Mouse (Mus musculus): ENCODE measurements around the gene Plagl1. TPM values are rescaled to one million over a fixed set of nuclear protein-coding genes. Genes with fewer than 3 reads are reported as not detected.
A peak's percentile ranks its signal among the peaks of the same experiment; 100 is the strongest.

The Plagl1 gene
- polyA plus RNA-seq, 1 experiment from 2014 or later = 89.5 TPM

DNA sequence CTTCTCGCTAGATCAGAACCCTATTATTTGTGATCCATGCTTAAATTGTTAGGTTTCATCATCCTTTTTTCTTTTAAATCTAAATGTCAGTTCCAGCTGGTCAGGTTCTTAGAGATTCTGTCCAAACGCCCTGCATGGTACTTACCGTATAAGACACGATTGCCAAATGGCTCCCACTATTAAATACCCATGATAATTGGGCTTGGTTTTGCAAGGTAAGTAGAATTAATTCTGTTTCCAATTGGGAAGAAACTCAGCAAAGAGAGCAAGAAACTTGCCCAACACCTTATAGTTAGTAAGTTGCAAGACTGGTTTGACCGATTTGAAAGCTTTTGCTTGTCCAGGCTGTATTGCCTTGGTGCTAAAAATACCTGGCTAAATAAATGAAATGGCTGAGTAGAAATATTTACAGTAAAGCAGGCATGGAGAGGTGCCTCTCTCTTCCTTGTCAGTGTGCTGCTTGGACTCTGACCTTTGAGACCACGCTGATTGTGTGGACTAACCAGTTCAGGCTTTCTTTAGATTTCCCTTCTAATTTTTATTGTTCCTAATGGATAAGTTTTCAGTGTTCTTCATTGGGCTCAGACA, 39.9 kb downstream of the Plagl1 start:
- Histone ChIP-seq H3K4me3 (no peak overlapping the region), H3K4me1 (peaks cover 33% of the 10 kb centered on the region), H3K9me3 (no peaks in the 10 kb centered on the region), H3K27ac (no peak overlapping the region), H3K36me3 (replicated peaks) (0 out of 2 replicates have a peak, but pooled peaks cover 2% of the 10 kb centered on the region), H3K27me3 (ENCODE audit: poor library complexity, severe bottlenecking) (no peaks in the 10 kb centered on the region)
- DNase-seq (ENCODE audit: extremely low spot score, low spot score) = no peak
- WGBS = 86% methylated on average over 6 of the region's 6 CpGs

DNA sequence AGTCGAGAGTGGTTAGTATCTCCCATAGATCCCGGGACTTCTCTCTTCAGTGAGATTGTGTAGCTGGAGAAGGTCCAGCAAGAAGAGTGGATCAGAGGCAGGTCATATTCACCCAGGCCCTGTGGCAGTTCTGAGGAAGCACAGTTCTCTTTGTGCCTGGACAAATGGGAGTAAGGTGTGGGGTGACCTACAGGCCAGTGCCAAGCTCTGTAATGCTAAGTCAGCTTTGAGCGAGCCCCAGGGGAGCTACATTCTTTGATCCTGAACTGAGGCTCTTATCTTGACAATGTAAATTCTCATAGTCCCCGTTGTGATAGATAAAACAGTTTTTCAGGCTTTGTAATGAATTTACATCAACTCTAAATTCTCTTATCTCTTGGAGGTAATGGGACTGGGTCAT, 42.1 kb downstream of the Plagl1 start:
- no peak for DNase-seq (ENCODE audit: extremely low spot score, low spot score)
- Histone ChIP-seq H3K36me3 (replicated peaks) (0 out of 2 replicates have a peak, but pooled peaks cover 2% of the 10 kb centered on the region), H3K27me3 (ENCODE audit: poor library complexity, severe bottlenecking) (no peaks in the 10 kb centered on the region), H3K4me1 (peaks cover 55% of the 10 kb centered on the region), H3K9me3 (no peaks in the 10 kb centered on the region), H3K27ac (0 out of 2 replicates have a peak overlapping the region, but pooled peaks have one; percentile 35), H3K4me3 (no peak overlapping the region)
- WGBS = 71% methylated on average over 4 of the region's 4 CpGs

DNA sequence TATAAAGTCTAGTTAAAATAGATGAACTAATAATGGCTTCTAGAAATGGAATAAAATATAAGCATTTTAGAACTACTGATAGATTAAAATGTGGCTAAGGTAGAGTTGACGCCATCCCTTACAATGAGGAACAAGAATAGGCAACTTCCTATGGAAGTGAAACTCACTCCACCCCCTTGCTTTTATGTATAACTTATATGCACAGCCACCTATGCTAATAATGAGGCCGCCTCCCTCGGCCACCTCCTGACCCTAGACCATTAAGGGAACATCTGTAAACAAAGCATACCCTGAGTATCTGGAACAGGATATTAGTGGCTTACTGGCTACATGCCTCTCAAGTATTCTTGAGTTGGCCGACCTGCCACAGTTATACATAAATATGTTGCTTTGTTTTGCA, 43.5 kb downstream of the Plagl1 start:
- H3K4me3 ChIP-seq = no peak overlapping the region
- DNase-seq (ENCODE audit: extremely low spot score, low spot score) = no peak
- peaks cover 65% of the 10 kb centered on the region for H3K4me1 ChIP-seq
- H3K27me3 ChIP-seq (ENCODE audit: poor library complexity, severe bottlenecking) = no peaks in the 10 kb centered on the region
- H3K27ac ChIP-seq = no peak overlapping the region
- 0 out of 2 replicates have a peak, but pooled peaks cover 2% of the 10 kb centered on the region for H3K36me3 ChIP-seq (replicated peaks)
- WGBS = 85% methylated on average over 4 of the region's 4 CpGs
- no peaks in the 10 kb centered on the region for H3K9me3 ChIP-seq

DNA sequence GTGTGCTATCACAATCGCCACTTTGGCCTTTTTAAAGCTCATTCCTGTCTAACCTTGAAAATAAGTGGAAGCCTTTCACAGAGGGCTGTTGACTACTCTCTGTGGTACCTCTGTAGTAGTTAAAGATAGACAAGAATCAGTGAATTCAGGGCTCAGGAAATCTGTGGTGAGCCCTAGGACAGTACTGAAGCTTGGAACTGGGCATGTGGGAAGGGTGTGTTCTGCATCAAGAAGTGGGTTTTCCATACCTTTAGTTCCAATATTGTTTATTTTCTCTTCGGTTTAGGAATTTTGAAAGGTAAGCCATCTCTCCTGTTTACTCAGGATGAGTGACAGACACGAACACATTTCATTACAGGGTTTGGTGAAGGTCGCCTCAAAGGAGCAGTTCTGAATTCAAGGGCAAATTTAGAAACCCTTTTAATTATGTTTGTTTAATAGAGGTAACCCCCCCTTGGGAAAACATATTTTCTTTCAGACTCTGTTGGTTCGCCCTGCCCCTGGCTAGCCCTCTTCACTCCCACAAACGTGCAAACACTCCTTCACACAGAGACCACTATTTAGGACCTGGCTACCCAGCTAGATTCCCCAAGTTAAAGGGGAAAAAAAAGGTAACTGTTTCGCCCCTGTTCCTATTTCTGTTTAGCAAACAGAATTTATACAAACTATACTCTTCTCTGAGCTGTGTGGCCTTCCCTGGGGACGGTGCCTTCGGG, 46.8 kb downstream of the Plagl1 start:
- Histone ChIP-seq H3K4me1 (peaks cover 93% of the 10 kb centered on the region), H3K9me3 (no peaks in the 10 kb centered on the region), H3K27me3 (ENCODE audit: poor library complexity, severe bottlenecking) (no peaks in the 10 kb centered on the region), H3K36me3 (replicated peaks) (peaks cover 11% of the 10 kb centered on the region; the same call in 1 of the 2 replicates), H3K27ac (peak overlapping the region; percentile 84), H3K4me3 (no peak overlapping the region)
- DNase-seq (ENCODE audit: extremely low spot score, low spot score) = peak; percentile 14
- WGBS = 66% methylated on average over 9 of the region's 9 CpGs

DNA sequence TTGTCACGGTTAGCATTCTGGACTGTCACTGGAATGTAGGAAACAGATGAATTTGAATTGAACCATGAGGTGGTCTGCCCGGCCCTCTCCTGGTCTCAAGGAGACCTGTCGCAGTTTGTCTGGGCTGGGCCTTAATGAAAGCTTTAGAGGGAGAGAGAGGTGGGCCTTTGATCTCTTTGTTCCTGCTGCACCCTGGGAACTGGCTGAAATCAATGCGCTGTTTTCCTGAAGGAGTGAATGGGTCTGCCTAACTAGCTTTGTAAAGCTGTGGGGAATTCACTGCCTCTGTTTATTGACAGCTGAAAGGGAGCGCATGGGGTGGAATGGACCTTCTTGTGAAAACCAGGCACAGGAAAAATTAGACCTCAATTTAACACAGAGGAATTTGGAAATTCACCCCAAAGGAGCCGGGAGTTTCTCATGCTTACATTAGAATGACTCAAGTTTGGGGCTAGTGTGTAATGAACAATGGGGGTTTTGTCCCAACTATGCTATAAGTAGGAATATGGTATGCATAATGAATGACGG, 47.8 kb downstream of the Plagl1 start:
- peak; percentile 85 for DNase-seq (ENCODE audit: extremely low spot score, low spot score)
- Histone ChIP-seq H3K27me3 (ENCODE audit: poor library complexity, severe bottlenecking) (no peaks in the 10 kb centered on the region; the same call in 1 of the 2 replicates), H3K4me3 (no peak overlapping the region), H3K9me3 (no peaks in the 10 kb centered on the region), H3K4me1 (peaks cover 94% of the 10 kb centered on the region), H3K27ac (peak overlapping the region; percentile 84), H3K36me3 (replicated peaks) (peaks cover 20% of the 10 kb centered on the region)
- 6% methylated on average over 7 of the region's 7 CpGs for WGBS

DNA sequence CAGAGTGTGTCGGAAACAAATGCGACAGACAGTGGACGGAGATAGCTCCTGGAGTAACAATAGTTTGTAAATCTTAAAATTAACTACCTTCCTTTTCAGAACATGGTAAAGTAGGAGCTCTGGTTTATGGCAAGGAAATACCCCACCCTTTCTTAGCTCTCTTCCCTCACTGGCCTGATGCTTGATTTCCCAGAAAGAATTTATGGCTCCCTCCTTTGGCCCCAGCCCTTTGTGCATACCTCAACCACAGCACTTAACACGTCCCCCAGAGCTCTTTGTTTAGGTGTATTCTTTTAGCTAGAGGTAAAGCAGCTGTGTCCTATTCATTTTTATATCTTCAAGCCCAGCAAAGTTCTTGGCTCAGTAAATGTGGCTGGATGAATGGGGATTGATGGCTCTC, 48.5 kb downstream of the Plagl1 start:
- Histone ChIP-seq H3K36me3 (replicated peaks) (peaks cover 24% of the 10 kb centered on the region), H3K4me1 (peaks cover 96% of the 10 kb centered on the region), H3K27me3 (ENCODE audit: poor library complexity, severe bottlenecking) (no peaks in the 10 kb centered on the region; the same call in 1 of the 2 replicates), H3K4me3 (peak overlapping the region; percentile 8; the same call in 1 of the 2 replicates), H3K27ac (peak overlapping the region; percentile 84), H3K9me3 (no peaks in the 10 kb centered on the region)
- DNase-seq (ENCODE audit: extremely low spot score, low spot score) = peak; percentile 23
- 36% methylated on average over 4 of the region's 4 CpGs for WGBS

DNA sequence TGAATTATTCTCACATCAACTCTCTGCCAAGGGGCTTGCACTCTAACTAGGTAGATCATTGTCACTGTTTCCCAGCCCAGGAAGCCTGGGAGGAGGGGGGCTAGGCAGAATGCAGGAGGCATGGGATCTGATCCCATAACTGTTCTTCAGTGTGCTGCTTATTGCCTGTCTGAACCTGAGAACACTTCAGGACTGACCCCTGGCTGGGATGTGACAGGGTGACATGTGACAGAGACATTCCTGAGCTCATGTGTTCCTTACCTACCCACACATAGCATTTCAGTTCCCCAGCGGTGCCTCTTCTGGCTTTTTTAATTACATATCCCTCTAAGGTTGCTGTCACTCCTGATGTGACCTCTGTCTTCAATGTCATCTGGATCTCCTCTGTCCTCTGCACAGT, 49.5 kb downstream of the Plagl1 start:
- H3K36me3 ChIP-seq (replicated peaks) = peaks cover 24% of the 10 kb centered on the region
- WGBS = 62% methylated on average over 1 of the region's 1 CpGs
- H3K27me3 ChIP-seq (ENCODE audit: poor library complexity, severe bottlenecking) = no peaks in the 10 kb centered on the region; the same call in 1 of the 2 replicates
- H3K4me3 ChIP-seq = no peak overlapping the region
- peaks cover 99% of the 10 kb centered on the region for H3K4me1 ChIP-seq
- DNase-seq (ENCODE audit: extremely low spot score, low spot score) = peak; percentile 12
- peak overlapping the region; percentile 84 for H3K27ac ChIP-seq
- H3K9me3 ChIP-seq = no peaks in the 10 kb centered on the region

DNA sequence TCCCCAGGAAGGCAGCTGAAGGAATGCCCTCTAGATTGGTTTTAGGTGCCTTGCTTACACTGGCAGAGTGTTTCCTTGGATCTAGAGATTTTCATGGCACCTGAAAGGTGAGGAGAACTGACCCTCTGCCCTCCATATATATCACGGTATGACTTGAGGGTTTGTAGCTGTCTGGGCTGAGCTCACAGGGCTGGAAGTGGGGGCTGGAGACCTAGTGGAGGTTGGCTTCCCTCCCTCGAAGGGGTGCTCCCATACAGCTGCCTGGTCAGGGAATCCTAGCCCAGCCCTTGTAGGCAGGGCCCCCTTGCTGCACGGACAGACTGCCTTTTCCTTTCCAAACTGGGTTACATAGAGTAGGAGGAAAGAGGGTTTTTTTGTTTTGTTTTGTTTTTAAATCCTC, 52.5 kb downstream of the Plagl1 start:
- peak; percentile 13 for DNase-seq (ENCODE audit: extremely low spot score, low spot score)
- Histone ChIP-seq H3K9me3 (no peaks in the 10 kb centered on the region), H3K4me1 (peaks cover 100% of the 10 kb centered on the region), H3K27ac (peak overlapping the region; percentile 89), H3K27me3 (ENCODE audit: poor library complexity, severe bottlenecking) (no peaks in the 10 kb centered on the region; the same call in 1 of the 2 replicates), H3K4me3 (no peak overlapping the region), H3K36me3 (replicated peaks) (peaks cover 24% of the 10 kb centered on the region)
- WGBS = 72% methylated on average over 3 of the region's 3 CpGs

DNA sequence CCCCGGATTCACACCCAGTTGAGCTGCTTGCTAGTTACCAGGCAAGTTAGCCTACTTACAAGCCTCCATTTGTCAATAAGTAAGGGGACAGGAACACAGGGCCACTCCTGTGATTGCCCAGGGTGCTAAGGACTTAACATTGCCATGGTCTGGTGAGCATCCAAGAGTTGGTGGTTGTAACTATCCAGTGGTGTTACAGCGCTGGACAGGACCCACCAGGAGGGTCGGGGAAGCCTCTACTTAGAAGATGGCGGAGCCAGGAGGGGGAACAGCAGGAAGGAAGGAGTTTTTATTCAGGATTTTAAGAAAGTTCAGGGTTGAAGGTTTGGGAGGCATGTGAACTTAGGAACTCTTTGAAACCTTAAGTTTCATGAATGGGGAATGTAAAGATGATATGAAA, 53.3 kb downstream of the Plagl1 start:
- Histone ChIP-seq H3K4me3 (no peak overlapping the region), H3K27ac (peak overlapping the region; percentile 89), H3K36me3 (replicated peaks) (peaks cover 24% of the 10 kb centered on the region), H3K27me3 (ENCODE audit: poor library complexity, severe bottlenecking) (no peaks in the 10 kb centered on the region; the same call in 1 of the 2 replicates), H3K4me1 (peaks cover 100% of the 10 kb centered on the region), H3K9me3 (no peaks in the 10 kb centered on the region)
- 86% methylated on average over 4 of the region's 4 CpGs for WGBS
- peak; percentile 14 for DNase-seq (ENCODE audit: extremely low spot score, low spot score)

DNA sequence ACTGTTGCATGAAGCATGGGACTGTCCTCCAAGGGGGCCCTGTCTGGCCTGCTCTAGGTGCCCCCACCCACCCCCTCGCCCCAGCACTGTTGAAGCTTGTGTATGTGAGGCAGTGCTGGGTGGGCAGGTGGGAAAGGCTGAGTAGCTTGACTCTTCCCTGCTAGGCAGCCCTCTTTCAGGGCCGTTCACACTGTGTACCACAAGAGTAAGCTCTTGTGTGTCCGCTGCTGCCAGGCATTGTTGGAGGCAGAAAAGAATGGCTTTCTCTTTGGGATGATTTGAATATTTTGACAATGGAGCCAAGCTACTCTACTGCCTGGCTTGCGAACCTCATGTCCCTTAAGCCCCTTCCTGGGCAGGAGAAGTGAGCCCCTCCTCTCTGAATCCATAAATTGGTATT, 54.7 kb downstream of the Plagl1 start:
- Histone ChIP-seq H3K27ac (peak overlapping the region; percentile 89), H3K9me3 (no peaks in the 10 kb centered on the region), H3K27me3 (ENCODE audit: poor library complexity, severe bottlenecking) (no peaks in the 10 kb centered on the region; the same call in 1 of the 2 replicates), H3K4me1 (peaks cover 100% of the 10 kb centered on the region), H3K36me3 (replicated peaks) (peaks cover 22% of the 10 kb centered on the region), H3K4me3 (peak overlapping the region; percentile 6; the same call in 1 of the 2 replicates)
- WGBS = 28% methylated on average over 4 of the region's 4 CpGs
- DNase-seq (ENCODE audit: extremely low spot score, low spot score) = peak; percentile 50

DNA sequence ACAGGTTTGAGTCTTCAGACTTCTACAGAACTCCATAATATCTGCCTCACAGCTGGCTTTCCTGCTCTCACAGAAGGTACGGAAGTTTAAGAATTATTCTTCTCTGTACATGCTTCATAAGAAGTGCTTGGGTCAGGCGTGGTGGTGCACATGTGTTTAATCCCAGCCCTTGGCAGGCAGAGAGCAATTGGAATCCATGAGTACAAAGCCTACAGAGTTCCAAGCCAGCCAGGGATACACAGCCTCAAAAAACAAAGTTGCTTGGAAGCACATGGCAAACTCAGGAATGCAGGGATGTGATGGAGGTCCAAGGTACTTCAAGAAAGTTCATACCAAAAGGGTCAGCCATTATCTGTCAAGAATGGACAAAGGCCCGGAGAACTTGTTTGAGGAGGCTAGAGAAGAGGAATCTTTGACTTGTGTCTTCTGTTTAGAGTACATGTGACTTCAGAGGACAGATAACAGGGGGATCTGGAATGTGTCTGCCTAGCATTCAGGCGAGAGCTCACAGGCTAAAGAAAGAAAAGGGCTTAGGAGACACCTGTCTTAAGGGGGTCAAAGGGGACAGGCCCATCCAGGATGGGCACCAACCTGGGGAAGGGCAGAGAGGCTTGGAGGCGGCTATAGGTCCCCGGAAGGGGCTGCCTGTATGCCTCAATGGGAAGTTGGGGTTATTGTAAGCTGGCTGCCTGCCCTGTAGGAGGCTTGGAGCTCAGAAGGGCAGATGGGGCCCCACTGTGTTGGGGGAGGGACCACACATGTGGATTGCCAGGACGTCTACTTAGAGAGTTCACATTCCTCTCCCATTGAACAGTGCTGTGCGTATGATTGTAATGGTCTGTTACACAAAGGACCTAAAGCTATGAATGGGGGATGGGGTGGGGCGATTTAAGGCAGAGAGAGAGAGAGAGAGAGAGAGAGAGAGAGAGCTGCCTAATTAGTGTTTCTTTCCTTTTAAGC, 56.7 kb downstream of the Plagl1 start:
- peak overlapping the region; percentile 89 for H3K27ac ChIP-seq
- H3K36me3 ChIP-seq (replicated peaks) = peaks cover 23% of the 10 kb centered on the region
- peak overlapping the region; percentile 28; the same call in 1 of the 2 replicates for H3K4me3 ChIP-seq
- DNase-seq (ENCODE audit: extremely low spot score, low spot score) = peak; percentile 80
- peaks cover 90% of the 10 kb centered on the region for H3K4me1 ChIP-seq
- H3K27me3 ChIP-seq (ENCODE audit: poor library complexity, severe bottlenecking) = no peaks in the 10 kb centered on the region; the same call in 1 of the 2 replicates
- H3K9me3 ChIP-seq = no peaks in the 10 kb centered on the region
- 29% methylated on average over 9 of the region's 9 CpGs for WGBS

Data from forebrain, embryonic 10.5 days (tissue).